Mouse (Mus musculus): ENCODE data around the gene Nfkbil1. TPM values are rescaled to one million over a fixed set of nuclear protein-coding genes. Genes with fewer than 3 reads are reported as not detected.

Gene Nfkbil1
- polyA plus RNA-seq, 1 experiment, result 27.9 TPM

- Histone ChIP-seq H3K4me1 (ENCODE audit: control insufficient read depth, insufficient read depth, low read length) (no peaks in the 10 kb centered on the region; the same call in none of the 2 replicates), H3K4me3 (ENCODE audit: control insufficient read depth, low read depth, low read length) (no peak overlapping the region), H3K27me3 (ENCODE audit: control insufficient read depth, insufficient read depth, low read length) (no peaks in the 10 kb centered on the region), H3K36me3 (ENCODE audit: control insufficient read depth, insufficient read depth, low read length) (peaks cover 4% of the 10 kb centered on the region), H3K27ac (ENCODE audit: control insufficient read depth, insufficient read depth, low read depth, low read length) (no peak overlapping the region)
- no peak for TF ChIP-seq CTCF (IDR thresholded peaks at IDR 0.05; ENCODE audit: control insufficient read depth, insufficient read depth, insufficient replicate concordance, low read depth, low read length)
- TF ChIP-seq POLR2A (IDR thresholded peaks at IDR 0.05; ENCODE audit: control insufficient read depth, low read depth, low read length), result no peak
Measured at GRCm38 (mm10) chr17:35253293-35254093, 17.9 kb upstream of the Nfkbil1 start.

GRCm38 (mm10) chr17:35252619-35253292 is 17.2 kb upstream of the Nfkbil1 start:
- Histone ChIP-seq H3K4me3 (ENCODE audit: control insufficient read depth, low read depth, low read length) (no peak overlapping the region), H3K36me3 (ENCODE audit: control insufficient read depth, insufficient read depth, low read length) (peaks cover 4% of the 10 kb centered on the region), H3K27ac (ENCODE audit: control insufficient read depth, insufficient read depth, low read depth, low read length) (no peak overlapping the region), H3K4me1 (ENCODE audit: control insufficient read depth, insufficient read depth, low read length) (no peaks in the 10 kb centered on the region; the same call in 1 of the 2 replicates), H3K27me3 (ENCODE audit: control insufficient read depth, insufficient read depth, low read length) (no peaks in the 10 kb centered on the region)
- TF ChIP-seq CTCF (IDR thresholded peaks at IDR 0.05; ENCODE audit: control insufficient read depth, insufficient read depth, insufficient replicate concordance, low read depth, low read length) (no peak), POLR2A (IDR thresholded peaks at IDR 0.05; ENCODE audit: control insufficient read depth, low read depth, low read length) (no peak)

GRCm38 (mm10) chr17:35251981-35252380 is 16.4 kb upstream of the Nfkbil1 start:
- TF ChIP-seq CTCF (IDR thresholded peaks at IDR 0.05; ENCODE audit: control insufficient read depth, insufficient read depth, insufficient replicate concordance, low read depth, low read length) (no peak), POLR2A (IDR thresholded peaks at IDR 0.05; ENCODE audit: control insufficient read depth, low read depth, low read length) (no peak)
- H3K27me3 ChIP-seq (ENCODE audit: control insufficient read depth, insufficient read depth, low read length), result no peaks in the 10 kb centered on the region
- H3K4me3 ChIP-seq (ENCODE audit: control insufficient read depth, low read depth, low read length), result no peak overlapping the region
- H3K4me1 ChIP-seq (ENCODE audit: control insufficient read depth, insufficient read depth, low read length), result no peaks in the 10 kb centered on the region
- H3K36me3 ChIP-seq (ENCODE audit: control insufficient read depth, insufficient read depth, low read length), result peaks cover 4% of the 10 kb centered on the region
- no peak overlapping the region for H3K27ac ChIP-seq (ENCODE audit: control insufficient read depth, insufficient read depth, low read depth, low read length)

GRCm38 (mm10) chr17:35251162-35251719 is 15.6 kb upstream of the Nfkbil1 start:
- H3K4me3 ChIP-seq (ENCODE audit: control insufficient read depth, low read depth, low read length), result no peak overlapping the region
- H3K27me3 ChIP-seq (ENCODE audit: control insufficient read depth, insufficient read depth, low read length), result no peaks in the 10 kb centered on the region
- H3K36me3 ChIP-seq (ENCODE audit: control insufficient read depth, insufficient read depth, low read length), result peaks cover 4% of the 10 kb centered on the region
- H3K4me1 ChIP-seq (ENCODE audit: control insufficient read depth, insufficient read depth, low read length), result no peaks in the 10 kb centered on the region
- TF ChIP-seq CTCF (IDR thresholded peaks at IDR 0.05; ENCODE audit: control insufficient read depth, insufficient read depth, insufficient replicate concordance, low read depth, low read length) (no peak), POLR2A (IDR thresholded peaks at IDR 0.05; ENCODE audit: control insufficient read depth, low read depth, low read length) (no peak)
- no peak overlapping the region for H3K27ac ChIP-seq (ENCODE audit: control insufficient read depth, insufficient read depth, low read depth, low read length)

GRCm38 (mm10) chr17:35250348-35251120 is 14.9 kb upstream of the Nfkbil1 start:
- TF ChIP-seq CTCF (IDR thresholded peaks at IDR 0.05; ENCODE audit: control insufficient read depth, insufficient read depth, insufficient replicate concordance, low read depth, low read length) (no peak), POLR2A (IDR thresholded peaks at IDR 0.05; ENCODE audit: control insufficient read depth, low read depth, low read length) (no peak)
- peaks cover 4% of the 10 kb centered on the region for H3K36me3 ChIP-seq (ENCODE audit: control insufficient read depth, insufficient read depth, low read length)
- no peaks in the 10 kb centered on the region for H3K4me1 ChIP-seq (ENCODE audit: control insufficient read depth, insufficient read depth, low read length)
- H3K27me3 ChIP-seq (ENCODE audit: control insufficient read depth, insufficient read depth, low read length), result no peaks in the 10 kb centered on the region
- H3K27ac ChIP-seq (ENCODE audit: control insufficient read depth, insufficient read depth, low read depth, low read length), result no peak overlapping the region
- H3K4me3 ChIP-seq (ENCODE audit: control insufficient read depth, low read depth, low read length), result no peak overlapping the region

GRCm38 (mm10) chr17:35249451-35250197 is 14.0 kb upstream of the Nfkbil1 start:
- Histone ChIP-seq H3K27ac (ENCODE audit: control insufficient read depth, insufficient read depth, low read depth, low read length) (no peak overlapping the region), H3K27me3 (ENCODE audit: control insufficient read depth, insufficient read depth, low read length) (no peaks in the 10 kb centered on the region), H3K4me3 (ENCODE audit: control insufficient read depth, low read depth, low read length) (no peak overlapping the region), H3K4me1 (ENCODE audit: control insufficient read depth, insufficient read depth, low read length) (no peaks in the 10 kb centered on the region), H3K36me3 (ENCODE audit: control insufficient read depth, insufficient read depth, low read length) (peaks cover 4% of the 10 kb centered on the region)
- TF ChIP-seq CTCF (IDR thresholded peaks at IDR 0.05; ENCODE audit: control insufficient read depth, insufficient read depth, insufficient replicate concordance, low read depth, low read length), result no peak
- TF ChIP-seq POLR2A (IDR thresholded peaks at IDR 0.05; ENCODE audit: control insufficient read depth, low read depth, low read length), result no peak
